Mouse (Mus musculus) left cerebral cortex, postnatal 25 days (tissue): ENCODE measurements at regions not wholly inside any gene's neighbourhood (a gene's known extent, or its start where the extent isn't known, plus 50 kb on each side); places are given as distances from the start of the nearest gene placed in this dataset.
"Not testable (repeated sequence)": the region's sequence is repeated elsewhere in the genome, so short reads cannot be mapped to it uniquely, and the experiment has no call there.

Source experiments
- DNase-seq, 2 experiments: peaks; one replicate each; pipeline ENCODE4 v3.0.0; 2022; ENCODE audit warnings: low spot score in 2 of 2, mixed read lengths in 1 of 2
- intact Hi-C: fragments of 180-260 bp; cut with DNase I; formaldehyde crosslinking; loops from one replicate; pipeline ENCODE4 v1.15.1; 2025

DNA sequence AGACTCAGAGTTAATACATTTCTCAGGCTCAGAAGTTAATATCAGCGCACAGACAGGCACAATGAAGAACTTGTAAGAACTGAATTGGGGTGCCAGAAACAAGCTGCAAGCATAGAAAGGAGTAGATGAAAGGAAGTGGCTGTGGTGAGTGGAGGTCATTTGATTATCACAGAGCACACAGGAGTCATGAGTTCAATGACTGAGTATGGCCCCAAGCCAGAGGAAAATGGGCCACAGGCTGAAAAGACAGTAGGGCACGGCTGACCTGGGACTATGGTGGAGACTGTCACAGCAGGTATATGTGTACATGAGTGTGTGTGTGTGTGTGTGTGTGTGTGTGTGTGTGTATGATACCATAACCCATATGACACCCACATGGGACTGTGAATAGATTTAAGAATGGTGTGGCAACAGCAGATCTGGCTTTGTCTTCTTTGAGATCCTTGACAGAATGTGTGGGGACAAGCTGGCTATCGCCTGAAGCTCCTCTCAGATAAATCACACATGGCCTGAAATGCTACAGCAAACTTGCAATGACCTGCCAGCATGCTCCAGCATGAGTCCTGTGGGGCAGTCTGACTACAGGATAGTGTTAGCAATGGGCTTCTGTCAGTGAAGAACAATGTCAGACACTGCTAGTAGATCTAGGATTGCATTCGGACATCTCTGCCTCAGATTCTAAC, 101.5 kb upstream of the Atp1b1 start:
- intact Hi-C loops: no loop called here
- no peak for DNase-seq

DNA sequence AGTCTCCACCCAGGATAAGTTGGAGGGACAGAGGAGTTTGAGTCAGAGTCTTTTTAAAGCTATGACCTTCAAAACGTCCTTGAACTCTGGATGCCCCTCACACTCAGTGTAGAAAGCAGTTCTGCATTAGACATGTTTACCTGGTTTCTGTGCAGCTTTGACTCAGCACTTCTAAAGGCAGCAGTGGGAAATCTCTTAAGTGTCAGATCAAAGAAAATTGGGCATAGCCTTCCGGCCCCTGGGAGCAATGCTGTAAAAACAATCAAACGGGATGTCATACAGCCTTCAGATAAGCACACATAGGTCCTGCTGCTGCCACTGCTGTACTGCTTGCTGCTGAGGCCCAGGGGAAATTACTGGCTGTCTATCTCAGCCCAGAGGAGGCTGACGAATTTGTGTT, 94.5 kb upstream of the Atp1b1 start:
- intact Hi-C loops: no loop called here

DNA sequence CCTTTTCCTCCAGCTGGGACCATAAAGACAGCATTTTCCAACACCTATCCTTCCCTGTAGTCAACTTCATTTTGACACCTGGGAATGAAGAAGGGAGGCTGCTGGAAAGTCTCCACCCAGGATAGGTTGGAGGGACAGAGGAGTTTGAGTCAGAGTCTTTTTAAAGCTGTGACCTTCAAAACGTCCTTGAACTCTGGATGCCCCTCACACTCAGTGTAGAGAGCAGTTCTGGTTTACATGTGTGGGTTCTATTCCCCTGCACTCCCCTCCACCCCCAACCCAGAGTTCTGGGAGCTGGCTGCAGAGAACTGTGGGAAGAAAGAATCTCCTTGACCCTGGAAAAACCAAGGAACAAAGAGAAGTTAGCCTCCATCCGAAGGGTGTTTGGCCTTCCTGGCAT, 92.9 kb upstream of the Atp1b1 start:
- intact Hi-C loops: no loop called here
- no peak for DNase-seq

More for the DNA sequence above, 94.5 kb upstream of the Atp1b1 start:
- no peak for DNase-seq

DNA sequence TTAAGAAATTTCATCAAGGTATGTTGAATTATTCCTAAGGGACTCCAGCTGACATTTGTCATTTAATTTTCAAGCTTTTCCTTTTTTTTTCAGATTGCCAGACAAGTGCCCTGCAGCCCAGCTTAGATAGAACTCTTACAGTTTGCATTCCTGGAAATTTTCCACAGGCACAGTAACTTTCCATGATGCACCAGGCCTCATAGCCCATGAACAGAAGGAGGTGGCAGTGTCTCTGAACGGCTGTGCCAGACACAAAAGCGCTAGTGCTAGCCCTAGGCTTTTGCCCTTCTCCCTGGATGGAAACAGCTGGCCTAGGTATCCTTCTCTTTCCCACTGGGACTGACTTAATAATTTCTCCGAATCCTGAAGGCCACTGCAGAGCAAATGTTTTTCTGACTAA, 92.4 kb upstream of the Atp1b1 start:
- DNase-seq: no peak
- intact Hi-C loops: no loop called here

DNA sequence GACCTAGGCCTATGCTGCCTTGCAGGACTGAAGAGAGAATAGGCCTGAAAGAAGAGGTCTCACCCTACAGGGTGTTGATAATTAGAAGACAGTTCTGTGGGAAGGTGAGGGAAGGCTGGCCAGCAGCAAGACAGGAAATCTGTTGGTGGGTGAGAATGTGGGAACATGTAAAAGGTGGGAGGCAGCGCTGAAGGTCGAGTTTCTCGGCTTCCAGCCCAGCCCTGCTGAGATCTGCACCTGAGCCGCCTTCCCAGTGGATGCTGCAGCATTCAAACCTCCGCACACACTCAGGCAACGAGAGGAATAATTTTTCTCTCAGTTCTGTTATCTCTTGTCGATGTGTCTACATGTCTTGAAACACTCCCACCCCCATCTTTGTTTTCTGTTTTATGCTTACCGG, 89.9 kb upstream of the Atp1b1 start:
- peak; percentile 27 to 62 for DNase-seq
- intact Hi-C loops: loop anchor here (5.0 kb wide), 1 partner anchor 134 kb away; no protein-coding TSS in a partner anchor

DNA sequence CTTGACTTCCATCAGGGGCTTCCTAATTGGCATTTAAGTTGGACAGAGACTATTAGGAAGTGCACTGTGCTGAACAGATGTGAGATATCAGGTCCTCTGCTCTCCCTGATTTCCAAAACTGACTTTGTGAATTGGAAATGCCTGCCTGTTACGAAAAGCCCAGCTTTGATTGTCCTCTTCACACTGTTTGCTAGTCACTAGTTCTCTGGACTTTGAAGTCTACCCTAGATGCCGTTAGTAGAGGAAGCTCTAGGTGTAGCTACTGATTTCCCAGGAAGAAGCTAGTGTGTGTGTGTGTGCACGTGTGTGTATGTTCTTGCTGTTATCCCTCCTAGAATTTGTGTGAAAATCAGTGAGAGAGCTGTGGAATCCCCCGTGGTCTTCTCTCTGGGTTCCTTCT, 87.7 kb upstream of the Atp1b1 start:
- intact Hi-C loops: loop anchor here (5.0 kb wide), 1 partner anchor 136 kb away; no protein-coding TSS in a partner anchor
- no peak for DNase-seq

DNA sequence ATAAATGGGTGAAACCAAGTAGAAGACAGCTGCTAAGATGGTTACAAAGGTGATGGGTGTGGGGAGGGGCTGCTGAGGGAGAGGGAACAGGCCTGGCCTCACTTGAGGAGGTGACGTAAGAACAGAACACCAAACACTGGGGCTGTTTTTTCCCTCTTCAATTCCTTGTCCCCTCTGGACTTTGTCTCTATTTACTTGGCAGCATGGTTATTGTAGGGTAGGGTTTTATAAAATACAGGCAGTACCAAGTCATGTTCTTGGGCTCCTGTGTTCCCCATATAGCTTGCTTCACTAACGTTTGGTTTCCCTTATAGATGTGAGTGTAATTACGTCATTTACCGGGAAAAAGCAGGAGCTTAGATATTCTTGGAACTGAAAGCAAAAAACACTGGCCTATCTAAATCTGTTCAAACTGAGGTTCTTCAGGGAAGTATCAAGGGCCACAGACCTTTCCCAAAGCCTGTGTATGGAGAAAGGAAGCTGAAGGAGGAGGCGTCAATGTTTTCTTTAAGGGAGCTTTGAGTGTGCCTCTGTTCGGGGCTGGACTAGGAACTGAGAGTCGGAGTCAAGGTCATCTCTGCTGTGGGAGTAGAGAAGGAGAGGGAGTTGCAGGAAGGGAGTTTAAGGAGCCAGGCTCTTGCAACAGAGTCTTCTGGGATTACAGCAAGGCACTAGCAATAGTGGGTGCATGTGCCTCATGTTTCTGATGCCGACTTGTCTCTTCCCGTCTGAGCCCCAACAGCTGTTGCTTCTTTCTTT, 85.1 kb upstream of the Atp1b1 start:
- DNase-seq: peak in 1 of 2 experiments; percentile 46
- intact Hi-C loops: loop anchor here (5.0 kb wide), 1 partner anchor 81 kb away; no protein-coding TSS in a partner anchor

DNA sequence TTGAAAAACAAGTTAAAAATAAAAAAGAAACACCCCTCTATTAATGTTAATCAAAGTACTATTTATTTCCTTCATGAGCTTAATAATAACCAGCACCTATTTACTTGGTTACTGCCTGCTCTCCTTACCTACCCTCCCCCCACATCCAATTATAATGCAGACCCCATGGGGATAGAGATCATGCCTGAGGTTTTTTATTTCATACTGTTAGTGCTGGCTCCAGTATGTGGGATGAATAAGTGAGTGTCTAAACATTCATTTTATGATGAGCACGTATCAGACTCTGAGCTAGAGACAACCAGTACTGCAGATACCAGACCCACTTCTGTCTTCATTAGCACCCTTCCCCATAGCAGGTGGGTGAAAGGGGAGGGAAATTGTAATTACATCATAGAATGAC, 83.6 kb upstream of the Atp1b1 start:
- no peak for DNase-seq
- intact Hi-C loops: loop anchor here (5.0 kb wide), 1 partner anchor 79 kb away; no protein-coding TSS in a partner anchor

DNA sequence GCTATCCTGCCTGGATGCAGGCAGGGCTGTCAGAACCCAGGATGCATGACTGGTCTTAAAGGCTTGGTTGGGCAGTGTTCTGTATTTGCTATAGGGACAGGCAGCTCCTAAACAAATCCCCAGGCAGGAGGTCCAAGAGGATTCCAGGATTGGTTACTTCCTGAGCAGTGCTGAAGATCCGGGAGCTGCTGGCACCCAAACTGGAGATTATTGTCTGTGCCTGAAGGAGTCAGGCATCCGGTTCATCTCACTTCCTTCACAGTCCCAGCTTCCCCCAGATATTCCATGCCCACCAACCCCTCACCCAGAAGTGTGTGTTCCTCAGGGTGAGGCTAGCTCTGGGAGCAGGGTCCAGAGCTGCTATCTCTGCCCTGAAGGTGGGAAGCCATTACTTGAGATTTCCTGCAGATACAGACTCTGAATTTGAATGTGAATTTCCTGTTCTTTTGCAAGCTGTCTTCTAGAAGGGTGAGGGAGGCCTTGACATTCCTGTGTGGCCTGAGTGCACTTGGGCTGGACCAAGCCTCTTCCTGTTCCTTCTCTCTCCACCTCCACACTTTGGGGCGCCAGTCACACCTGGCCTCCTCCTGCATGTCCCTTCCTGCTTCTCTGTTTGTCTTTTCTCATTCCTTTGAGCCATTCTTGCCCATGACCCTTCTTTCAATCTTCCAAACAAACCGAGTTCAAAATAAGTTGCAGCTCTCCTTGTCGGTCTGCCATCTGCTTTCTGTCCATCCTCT, 80.3 kb upstream of the Atp1b1 start:
- intact Hi-C loops: no loop called here
- DNase-seq: no peak

DNA sequence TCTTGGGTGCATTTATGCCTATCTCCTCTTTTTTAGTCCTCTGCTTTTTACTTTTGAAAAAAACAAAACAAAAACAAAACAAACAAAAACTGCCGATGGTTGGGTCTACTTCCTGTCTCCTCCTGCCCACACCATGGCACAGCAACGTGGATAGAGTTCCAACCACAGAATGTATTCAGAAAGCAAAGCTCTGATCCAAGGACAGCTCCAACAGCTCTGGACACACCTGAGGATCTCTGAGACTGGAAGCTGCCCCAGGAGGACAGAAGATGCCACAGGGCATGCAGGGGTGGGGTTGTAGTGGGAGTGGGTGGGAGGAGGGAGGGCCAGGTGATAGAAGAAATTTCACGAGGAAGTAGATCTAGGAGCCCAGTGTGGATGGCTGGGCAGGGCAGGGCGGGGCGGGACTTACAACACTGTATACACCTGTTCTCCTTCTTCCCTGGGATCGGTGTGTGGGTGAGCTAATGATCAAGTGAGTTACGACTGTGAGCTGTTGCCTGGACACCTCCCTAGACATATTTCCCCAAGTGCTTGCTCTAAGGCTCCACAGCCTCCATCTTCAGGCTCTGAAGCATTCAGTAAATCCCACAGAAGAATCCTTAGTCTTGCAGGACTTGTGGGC, 79.3 kb upstream of the Atp1b1 start:
- no peak for DNase-seq
- intact Hi-C loops: no loop called here

DNA sequence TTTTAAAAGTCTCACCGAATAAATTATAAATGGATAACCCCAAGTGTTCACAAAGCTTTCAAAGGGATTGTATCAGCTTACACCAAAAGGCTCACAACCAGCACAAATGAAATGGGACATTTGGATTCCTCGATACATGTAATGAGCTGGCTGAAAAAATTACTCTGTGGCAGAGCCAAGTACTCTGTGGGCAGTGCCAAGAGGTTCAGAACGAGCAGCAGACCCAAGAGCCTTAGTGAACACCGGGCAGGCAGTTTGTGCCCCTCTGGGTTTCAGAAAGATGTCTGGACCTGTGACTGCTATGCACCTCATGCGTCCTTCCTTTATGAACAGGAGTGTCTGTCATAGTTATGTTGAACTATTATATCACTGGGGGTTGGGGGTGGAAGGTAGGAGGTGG, 74.0 kb upstream of the Atp1b1 start:
- no peak for DNase-seq
- intact Hi-C loops: no loop called here

DNA sequence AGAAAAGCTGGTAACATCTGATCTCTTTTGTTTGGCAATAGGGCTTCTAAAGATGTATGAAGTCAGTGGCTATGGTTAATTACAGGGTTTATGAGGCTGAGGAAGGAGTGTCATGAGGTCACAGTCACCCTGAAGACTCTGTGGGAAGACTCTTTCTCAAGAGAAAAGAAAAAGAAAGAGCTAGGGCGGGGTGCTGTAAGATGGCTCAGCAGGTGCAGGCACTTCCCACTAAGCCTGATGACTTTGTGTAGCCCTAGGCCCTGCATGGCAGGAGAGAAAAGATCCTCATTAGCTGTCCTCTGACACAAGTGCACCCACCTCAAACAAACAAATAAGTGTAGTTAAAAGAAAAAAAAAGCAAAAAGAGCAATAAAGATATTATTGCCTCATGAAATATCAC, 73.6 kb upstream of the Atp1b1 start:
- intact Hi-C loops: no loop called here
- no peak for DNase-seq

DNA sequence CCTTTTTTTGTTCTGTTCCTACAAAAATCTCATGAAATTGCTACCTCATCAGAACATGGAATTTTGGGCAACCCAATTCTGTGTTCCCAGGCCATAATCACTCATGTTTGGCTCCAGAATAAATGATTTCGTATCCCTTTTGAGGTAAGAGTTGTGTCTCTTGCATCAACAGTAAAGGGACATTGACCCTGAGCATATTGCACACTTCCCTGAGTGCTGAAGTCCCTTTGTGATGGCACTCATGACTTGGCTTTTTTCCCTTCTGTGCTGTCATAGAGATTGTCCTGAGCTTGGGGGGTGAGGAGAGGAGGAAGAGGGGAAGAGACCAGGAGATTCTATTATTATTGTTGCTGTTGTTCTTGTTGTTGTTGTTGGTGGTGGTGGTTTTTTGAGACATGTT, 68.6 kb upstream of the Atp1b1 start:
- intact Hi-C loops: no loop called here
- DNase-seq: no peak

DNA sequence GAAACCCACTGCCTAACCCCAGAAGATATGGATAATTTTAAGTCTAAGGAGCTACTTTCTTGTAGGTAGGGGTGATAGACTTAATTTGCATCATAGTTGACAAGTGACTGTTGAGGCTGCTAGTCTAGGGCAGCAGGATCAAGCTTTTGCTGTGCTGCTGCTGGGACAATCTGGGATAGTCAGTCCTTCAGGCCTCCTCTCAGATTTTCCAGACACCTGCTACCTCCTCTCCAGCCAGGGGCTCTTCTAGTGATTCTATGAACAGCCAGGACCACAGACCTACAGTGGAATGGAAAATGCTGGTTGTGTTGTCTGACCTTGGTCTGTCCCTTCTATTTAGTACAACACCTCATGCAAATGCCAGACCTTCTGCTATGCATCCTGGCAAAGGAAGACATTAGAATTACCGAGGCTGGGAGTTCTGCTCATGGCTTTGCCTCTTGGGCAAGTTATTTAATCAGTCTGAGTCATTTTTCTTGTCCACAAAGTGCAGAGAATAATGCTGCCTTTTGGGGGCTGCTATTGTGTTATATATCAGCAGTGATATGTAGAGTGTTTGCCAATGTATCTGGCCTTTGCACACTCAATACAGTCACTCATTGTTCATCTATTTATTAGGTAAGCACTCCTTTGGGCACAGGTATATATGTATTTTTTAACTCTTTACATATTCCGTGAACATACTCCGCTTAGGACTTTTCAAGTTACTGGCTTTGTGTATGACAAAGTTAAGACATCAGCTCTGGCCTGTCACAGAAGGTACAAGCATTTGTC, 64.4 kb upstream of the Atp1b1 start:
- intact Hi-C loops: no loop called here
- no peak for DNase-seq

DNA sequence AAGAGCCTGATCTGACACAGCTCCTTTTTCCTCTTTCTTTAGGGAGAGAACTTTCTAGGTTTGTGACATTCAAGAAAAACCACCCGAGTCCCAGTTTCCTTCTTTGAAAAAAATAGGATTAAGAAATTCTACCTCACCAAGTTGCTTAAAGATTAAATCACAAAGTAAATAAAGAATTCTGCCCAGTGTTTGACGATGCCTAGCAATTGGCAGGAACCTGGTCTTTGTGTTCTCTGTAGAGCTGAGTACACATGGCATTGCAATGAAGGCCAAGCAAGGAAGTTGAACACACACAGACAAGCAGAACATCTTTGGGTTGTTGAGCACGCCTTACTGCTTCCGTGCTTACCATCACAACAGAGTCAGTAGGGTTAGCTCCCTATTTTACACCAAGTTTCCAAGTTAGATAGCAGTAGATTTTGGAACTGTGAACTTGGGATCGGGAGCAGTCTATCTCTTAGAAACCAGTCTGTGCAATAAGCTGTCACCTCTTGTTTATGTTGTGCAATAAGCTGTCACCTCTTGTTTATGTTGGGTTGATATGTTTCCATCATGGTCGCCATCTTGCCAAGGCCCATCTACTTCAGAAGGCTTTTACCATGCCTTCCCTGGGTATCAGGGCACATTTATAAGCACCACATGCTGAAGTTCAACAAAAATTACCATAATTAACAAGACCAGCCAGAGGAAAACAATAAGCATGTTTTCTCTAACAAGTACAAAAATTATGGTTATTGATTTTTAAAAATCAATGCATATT, 63.4 kb upstream of the Atp1b1 start:
- DNase-seq: no peak
- intact Hi-C loops: no loop called here

DNA sequence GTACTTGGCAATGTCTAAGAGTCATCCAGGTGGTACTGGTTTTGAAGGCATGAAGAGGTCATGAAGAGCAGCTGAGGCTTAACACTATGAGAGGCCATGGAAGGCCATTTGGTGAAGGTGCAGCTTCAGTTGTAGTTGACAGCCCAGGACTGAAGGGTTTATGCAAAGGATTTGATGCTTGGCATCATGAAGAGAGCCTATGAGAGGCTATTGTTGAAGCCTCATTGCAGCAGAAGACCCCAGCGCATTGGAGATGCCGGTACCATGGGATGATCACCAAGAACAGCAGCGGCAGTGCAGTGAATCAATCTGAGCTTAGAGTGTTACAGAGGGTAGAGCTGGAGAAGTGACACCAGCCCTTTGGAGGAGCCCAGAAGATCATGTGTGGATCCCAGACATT, 60.7 kb upstream of the Atp1b1 start:
- intact Hi-C loops: no loop called here
- no peak for DNase-seq

DNA sequence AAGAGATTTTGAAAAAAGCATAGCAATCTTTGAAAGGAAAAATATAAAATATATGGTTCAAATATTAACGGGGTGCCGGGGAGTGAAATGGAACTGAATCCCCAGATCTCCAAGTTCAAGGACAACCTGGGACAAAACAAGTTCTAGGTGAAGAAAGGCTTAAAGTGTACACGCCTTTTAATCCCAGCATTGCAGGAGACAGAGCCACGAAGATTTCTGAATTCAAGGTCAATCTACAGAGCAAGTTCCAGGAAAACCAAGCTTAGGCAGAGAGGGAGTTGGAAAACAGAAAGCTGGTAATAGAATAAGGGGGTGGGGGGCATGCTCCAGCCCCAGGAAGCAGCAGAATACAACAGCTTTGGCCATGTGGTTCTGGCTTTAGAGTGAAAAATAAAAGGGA, 60.2 kb upstream of the Atp1b1 start:
- no peak for DNase-seq
- intact Hi-C loops: no loop called here

DNA sequence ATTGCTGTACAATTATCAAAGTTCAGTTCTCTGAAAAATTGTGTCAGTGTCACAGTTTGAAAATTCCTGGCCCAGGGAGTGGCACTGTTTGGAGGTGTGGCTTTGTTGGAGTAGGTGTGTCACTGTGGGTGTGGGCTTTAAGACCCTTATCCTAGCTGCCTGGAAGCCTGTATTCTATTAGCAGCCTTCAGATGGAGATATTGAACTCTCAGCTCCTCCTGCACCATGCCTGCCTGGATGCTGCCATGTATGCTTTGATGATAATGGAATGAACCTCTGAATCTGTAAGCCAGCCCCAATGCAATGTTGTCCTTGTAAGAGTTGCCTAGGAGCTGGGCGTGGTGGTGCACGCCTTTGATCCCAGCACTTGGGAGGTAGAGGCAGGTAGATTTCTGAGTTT, 59.2 kb upstream of the Atp1b1 start:
- DNase-seq, intact Hi-C loops: not testable (repeated sequence)
